Mouse (Mus musculus) heart, postnatal 10 days (tissue): ENCODE measurements around the gene Acoxl. TPM values are rescaled to one million over a fixed set of nuclear protein-coding genes. Genes with fewer than 3 reads are reported as not detected.

ENCODE experiments used
- DNase-seq, 2 experiments: peaks; one replicate each; pipeline ENCODE4 v3.0.0; 2021
- intact Hi-C: fragments of 180-260 bp; cut with DNase I; formaldehyde crosslinking; loops from one replicate; pipeline ENCODE4 v1.15.1; 2025
- total RNA-seq, 2 experiments: library from RNA; stranded (reverse); gene quantifications; 2 replicates each; pipeline ENCODE4 v1.2.3; 2021

Acoxl gene
- total RNA-seq, 2 experiments from 2014 or later: 0.10 TPM; not detected in 1

GRCm38 (mm10) chr2:128131503-128131902 is 292.8 kb downstream of the Acoxl start:
- DNase-seq: no peak
- intact Hi-C loops: no loop called here

- intact Hi-C loops: no loop called here
- DNase-seq: no peak
These were observed 294.0 kb downstream of the Acoxl start for GRCm38 (mm10) chr2:128132635-128133034.

GRCm38 (mm10) chr2:128133865-128134264 is 295.2 kb downstream of the Acoxl start:
- intact Hi-C loops: no loop called here
- DNase-seq: no peak

- intact Hi-C loops: no loop called here
- DNase-seq: no peak
These were observed 295.8 kb downstream of the Acoxl start for GRCm38 (mm10) chr2:128134474-128134873.

- no peak for DNase-seq
- intact Hi-C loops: no loop called here
These were observed 296.3 kb downstream of the Acoxl start for GRCm38 (mm10) chr2:128134948-128135347.

GRCm38 (mm10) chr2:128136769-128137433 is 298.2 kb downstream of the Acoxl start:
- intact Hi-C loops: no loop called here
- DNase-seq: peak; percentile 33 to 51

GRCm38 (mm10) chr2:128137480-128138276 is 299.0 kb downstream of the Acoxl start:
- peak; percentile 77 to 83 for DNase-seq
- intact Hi-C loops: loop anchor here (2.0 kb wide), 1 partner anchor 49 kb away; no protein-coding TSS in a partner anchor

GRCm38 (mm10) chr2:128138924-128139323 is 300.2 kb downstream of the Acoxl start:
- intact Hi-C loops: loop anchor here (2.0 kb wide), 1 partner anchor 48 kb away; no protein-coding TSS in a partner anchor
- no peak for DNase-seq

GRCm38 (mm10) chr2:128139781-128140180 is 301.1 kb downstream of the Acoxl start:
- DNase-seq: peak; percentile 53 to 60
- intact Hi-C loops: loop anchor here (2.0 kb wide), 1 partner anchor 47 kb away; no protein-coding TSS in a partner anchor

GRCm38 (mm10) chr2:128140183-128140582 is 301.5 kb downstream of the Acoxl start:
- DNase-seq: no peak
- intact Hi-C loops: no loop called here

- no peak for DNase-seq
- intact Hi-C loops: no loop called here
These were observed 305.3 kb downstream of the Acoxl start for GRCm38 (mm10) chr2:128143992-128144391.

- no peak for DNase-seq
- intact Hi-C loops: no loop called here
These were observed 306.8 kb downstream of the Acoxl start for GRCm38 (mm10) chr2:128145433-128145832.

GRCm38 (mm10) chr2:128149596-128149995 is 310.9 kb downstream of the Acoxl start:
- no peak for DNase-seq
- intact Hi-C loops: no loop called here

GRCm38 (mm10) chr2:128152211-128152610 is 313.5 kb downstream of the Acoxl start:
- intact Hi-C loops: no loop called here
- no peak for DNase-seq

GRCm38 (mm10) chr2:128152845-128153550 is 314.3 kb downstream of the Acoxl start:
- intact Hi-C loops: no loop called here
- DNase-seq: no peak

GRCm38 (mm10) chr2:128153551-128153910 is 314.9 kb downstream of the Acoxl start:
- DNase-seq: no peak
- intact Hi-C loops: no loop called here

GRCm38 (mm10) chr2:128155412-128156066 is 316.9 kb downstream of the Acoxl start:
- intact Hi-C loops: no loop called here
- peak; percentile 52 to 61 for DNase-seq

- intact Hi-C loops: no loop called here
- peak in 1 of 2 experiments; percentile 50 for DNase-seq
These were observed 317.4 kb downstream of the Acoxl start for GRCm38 (mm10) chr2:128156067-128156462.

- no peak for DNase-seq
- intact Hi-C loops: no loop called here
These were observed 318.1 kb downstream of the Acoxl start for GRCm38 (mm10) chr2:128156557-128157412.
